Mouse (Mus musculus) urinary bladder, postnatal 36 days (tissue): ENCODE data around the gene Cacna2d3.

Experiments used
- DNase-seq, 2 experiments: peaks; one replicate each; pipeline ENCODE4 v3.0.0; 2022; ENCODE audit warnings: low spot score in 2 of 2, mixed read lengths in 1 of 2

Cacna2d3 gene

DNA sequence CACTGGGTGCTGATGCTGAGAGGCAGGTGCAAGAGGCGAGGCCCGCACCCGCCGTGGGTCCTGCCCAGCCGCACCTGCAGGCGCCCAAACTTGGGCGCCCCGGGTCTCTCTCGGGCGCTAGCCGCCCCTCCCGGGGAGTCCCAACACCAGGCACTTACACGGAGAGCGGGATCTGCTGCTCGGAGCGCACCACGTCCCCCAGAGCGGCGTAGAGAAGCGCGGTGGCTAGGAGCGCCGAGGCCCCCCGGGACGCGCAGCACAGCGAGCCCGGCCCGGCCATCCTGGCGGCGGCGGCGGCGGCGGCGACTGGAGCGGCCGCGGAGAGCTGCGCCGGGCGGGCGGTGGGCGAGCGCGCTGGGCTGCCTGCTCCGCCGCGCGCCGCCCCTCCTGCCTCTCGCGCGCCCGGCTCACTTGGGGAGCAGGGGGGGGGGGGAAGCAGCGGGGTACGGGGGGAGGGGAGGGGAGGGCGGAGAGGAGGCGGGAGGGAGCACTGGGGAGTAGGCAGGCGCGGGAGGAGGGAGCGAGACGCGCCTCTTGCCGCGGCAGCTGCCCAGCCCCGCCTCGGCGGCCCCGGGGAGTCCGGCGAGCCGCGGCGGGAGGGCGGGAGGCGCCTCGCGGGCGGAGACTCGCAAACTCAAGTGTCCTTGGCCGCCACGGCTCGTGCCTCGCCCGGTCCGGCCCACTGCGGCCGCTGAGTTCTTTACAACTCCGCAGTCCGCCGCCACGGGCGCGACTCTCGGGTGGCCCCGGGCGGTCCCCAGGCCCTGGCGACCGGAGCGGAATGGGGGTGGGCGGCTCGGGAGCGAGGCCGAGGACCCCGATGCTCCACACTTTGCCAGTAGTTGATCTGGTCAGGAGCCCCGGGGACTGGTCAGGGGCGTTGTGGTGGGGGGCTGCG lies at the start of gene Cacna2d3:
Gene Cacna2d3 (minus strand): TSS at position 377 of the 898 bp plus-strand sequence.
- DNase-seq = peak; percentile 33 to 54

DNA sequence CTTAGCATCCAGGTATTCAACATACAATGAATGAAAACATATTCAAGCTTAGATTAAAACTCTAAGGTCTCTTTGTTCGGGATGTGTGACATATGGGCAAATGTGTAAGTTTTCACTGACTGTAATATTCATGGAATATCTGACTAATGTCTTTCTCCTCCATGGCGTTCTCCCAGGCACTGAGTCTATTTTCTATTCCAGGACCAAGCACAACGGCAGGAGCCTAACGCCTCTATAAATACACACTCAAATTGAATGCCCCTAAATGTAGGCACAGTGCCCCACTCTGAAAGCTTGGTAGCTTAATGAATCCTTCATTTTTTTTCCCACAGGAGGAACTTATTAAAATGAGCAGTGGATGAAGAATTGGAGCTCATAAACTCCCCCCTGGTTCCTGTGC lies 47.8 kb upstream of the Cacna2d3 start:
- no peak for DNase-seq

GRCm38 (mm10) chr14:29752876-29753275 lies 31.2 kb upstream of the Cacna2d3 start:
- DNase-seq = no peak

GRCm38 (mm10) chr14:29738751-29739150 lies 17.1 kb upstream of the Cacna2d3 start:
- no peak for DNase-seq

DNA sequence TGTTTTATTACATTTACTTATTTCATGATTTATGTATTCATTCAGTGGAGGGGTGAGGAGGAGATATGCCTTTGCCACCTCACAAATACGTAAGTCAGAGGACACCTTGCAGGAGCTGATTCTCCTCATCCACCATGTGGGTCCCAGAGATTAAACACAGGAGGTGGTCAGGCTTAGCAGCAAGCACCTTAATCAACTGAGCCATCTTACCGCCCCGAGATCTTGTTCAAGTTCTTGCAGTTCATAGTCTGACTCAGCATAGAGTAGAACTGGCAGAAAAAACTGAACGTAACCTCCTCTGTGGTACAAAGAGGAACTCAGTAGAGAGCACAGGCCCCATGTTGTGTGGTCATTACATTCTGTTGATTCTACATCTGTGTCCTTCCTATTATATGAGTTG lies 8.6 kb upstream of the Cacna2d3 start:
- no peak for DNase-seq

DNA sequence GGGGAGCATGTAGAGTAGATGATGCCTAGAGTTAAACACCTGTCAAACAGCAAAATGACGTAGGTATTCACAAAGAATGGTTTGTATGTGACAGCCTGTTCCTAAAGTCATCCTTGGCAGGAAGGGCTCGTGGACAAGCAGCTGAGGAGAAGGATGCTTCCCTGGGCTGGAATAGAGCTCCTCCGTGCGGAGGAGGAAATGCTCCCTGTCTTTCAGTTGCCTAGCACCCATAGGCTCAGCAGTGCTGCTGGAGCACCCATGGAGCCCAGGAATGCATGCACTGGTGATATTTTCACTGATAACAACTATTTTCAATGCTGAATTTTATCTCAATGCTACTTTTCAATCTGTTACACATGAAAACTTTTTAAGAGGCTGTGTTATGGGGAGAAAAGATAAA lies 7.3 kb upstream of the Cacna2d3 start:
- DNase-seq = no peak

- DNase-seq = no peak
Observed at GRCm38 (mm10) chr14:29727596-29727995, 5.9 kb upstream of the Cacna2d3 start.

GRCm38 (mm10) chr14:29723267-29723666 lies 1.6 kb upstream of the Cacna2d3 start:
- no peak for DNase-seq

DNA sequence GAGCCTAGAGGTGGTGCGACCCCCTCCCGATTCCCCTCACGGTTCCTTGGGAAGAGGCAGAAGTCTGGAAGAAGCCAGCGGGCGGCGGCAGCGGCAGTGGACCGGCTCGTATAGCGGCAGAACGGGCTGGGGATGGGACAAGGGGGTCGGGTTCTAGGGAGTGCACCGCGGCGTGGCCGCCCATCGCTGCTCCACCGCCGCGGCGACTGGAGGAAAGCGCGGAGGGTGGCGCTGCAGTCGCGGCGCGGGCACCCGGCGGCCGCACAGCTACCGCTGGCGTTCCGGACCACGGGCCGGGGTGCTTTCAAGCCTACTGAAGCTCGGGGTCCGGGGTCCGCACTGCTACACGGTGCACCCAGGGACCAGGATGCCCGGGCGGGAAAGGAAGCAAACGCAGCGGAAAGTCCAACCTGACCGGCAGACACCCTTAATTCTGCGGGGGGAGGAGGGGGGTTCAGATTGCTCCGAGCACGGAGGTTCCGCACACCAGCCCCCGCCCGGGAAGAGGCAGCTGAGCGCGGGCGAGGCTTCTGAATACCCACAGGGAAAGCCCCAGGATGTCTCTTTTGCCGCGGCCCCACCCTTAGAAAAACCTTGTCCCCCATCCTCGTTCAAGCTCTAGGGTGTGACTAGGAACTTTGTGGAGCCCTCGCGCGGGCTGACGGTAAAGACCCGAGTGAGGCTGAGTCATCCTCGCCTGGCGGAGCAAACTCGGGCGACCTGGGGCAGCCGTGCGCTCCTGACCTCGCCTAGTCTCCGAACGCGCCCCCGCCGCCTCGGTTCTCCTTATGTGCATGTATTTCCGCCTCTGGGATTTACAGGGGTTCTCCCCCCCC lies 940 bp upstream of the Cacna2d3 start:
- DNase-seq = no peak

DNA sequence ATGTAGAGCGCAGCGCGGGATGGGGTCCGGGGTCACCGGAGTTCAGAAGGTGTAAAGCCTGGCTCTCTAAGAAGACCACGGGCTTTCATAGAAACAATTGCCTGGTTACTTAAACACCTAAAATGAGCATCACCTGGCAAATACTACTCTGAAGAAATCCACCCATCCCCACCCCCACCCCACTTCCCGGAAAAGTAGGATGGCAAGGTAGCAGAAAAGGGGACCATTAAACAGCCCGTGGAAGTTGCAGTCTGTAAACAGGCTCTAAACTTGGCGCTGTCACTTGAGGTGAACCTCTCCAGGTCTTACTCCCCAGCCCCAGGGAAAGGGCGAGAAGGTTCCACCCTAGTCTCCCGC lies 555 bp downstream of the Cacna2d3 start:
- no peak for DNase-seq

GRCm38 (mm10) chr14:29720334-29720911 lies 1.2 kb downstream of the Cacna2d3 start:
- no peak for DNase-seq

GRCm38 (mm10) chr14:29712621-29713020 lies 9.0 kb downstream of the Cacna2d3 start:
- DNase-seq = no peak

- no peak for DNase-seq
Observed at GRCm38 (mm10) chr14:29707561-29708335, 13.9 kb downstream of the Cacna2d3 start.

GRCm38 (mm10) chr14:29702762-29703161 lies 18.9 kb downstream of the Cacna2d3 start:
- DNase-seq = no peak

GRCm38 (mm10) chr14:29696131-29696530 lies 25.5 kb downstream of the Cacna2d3 start:
- peak in 1 of 2 experiments; percentile 30 for DNase-seq

DNA sequence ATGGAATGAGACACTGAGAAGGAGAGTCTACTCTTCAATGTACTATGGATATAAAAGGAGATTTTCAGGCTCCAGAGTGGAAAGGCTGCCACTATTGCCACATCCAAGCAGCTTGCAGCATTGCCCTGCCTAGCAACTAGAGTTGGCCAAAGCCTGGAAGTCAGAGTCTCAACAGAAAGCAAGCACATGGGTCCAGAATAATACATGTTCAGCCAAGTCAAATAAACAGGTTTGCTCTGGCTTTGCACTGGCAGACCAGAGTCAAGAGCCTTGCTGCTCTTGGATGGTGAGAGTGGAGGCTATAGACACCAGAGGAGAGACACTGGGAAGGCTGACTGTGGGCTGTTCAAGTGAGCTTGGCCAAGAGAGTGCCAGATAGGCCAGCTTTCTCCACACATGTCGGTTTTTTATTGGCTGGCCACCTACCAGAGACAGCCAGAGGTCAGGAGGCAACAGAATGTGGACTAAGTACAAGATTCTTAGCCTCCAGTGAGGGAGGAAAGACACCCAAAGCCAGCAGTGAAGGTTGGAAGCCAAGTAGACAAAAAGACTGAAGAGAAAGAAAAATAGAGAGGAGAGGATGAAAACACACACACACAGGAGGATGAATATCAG lies 49.1 kb downstream of the Cacna2d3 start:
- peak in 1 of 2 experiments; percentile 9 for DNase-seq

GRCm38 (mm10) chr14:29669826-29670225 lies 51.8 kb downstream of the Cacna2d3 start:
- DNase-seq = no peak

DNA sequence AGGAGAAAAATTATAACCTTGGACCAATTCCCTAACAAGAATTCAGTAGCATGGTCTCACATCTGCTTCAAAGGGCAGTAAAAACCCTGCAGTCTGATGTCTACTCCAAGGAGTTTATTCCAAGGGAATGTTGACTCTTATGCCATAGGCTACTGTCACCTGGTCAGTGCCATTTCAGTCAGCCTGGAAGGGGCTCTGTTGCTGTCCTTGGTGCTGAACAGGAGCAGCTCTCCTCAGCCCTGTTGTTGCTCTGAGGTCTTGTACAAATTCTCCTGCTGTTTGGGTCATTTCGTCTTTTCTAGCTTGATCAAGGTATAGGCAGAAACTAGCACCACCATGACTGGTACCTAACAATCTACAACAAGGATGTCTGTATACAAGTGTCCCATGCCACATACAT lies 64.7 kb downstream of the Cacna2d3 start:
- no peak for DNase-seq

DNA sequence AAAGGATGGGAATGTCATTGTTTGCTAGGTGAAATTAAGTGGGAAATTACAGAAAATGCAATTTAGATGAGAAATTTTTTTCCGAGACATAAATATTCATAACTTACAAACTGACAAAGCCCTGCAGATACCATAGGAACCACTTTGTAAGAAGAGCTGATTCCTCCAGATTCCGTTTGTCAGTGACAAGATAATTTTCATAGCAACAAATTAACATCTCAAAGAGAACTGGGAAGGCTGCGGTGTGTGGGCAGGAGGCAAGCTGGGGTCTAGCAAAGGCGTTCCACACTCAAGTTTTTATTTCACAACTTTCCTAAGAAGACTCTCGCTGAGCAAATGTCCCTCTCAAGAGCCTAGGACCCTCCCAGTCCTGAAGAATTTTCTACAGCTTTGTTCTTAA lies 71.1 kb downstream of the Cacna2d3 start:
- DNase-seq = no peak

- no peak for DNase-seq
Observed at GRCm38 (mm10) chr14:29648721-29649120, 72.9 kb downstream of the Cacna2d3 start.

DNA sequence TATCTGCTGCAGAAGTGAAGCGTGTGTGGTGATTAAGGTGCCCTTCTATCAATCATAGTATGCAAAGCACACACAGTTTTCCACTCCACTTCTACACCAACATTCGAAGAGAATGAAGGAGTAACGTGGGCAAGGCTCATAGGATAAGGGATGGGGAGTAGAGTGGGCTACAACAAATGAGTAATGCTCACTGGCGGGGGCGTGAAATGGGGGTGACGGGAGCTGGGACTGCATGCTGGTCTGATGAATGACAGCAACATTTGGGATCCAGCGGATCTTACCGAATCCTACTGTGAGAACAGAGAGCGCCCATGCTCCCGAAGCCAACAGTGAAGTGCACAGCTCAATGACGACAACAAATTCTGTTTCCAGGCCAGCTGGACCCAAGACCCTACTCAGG lies 76.2 kb downstream of the Cacna2d3 start:
- no peak for DNase-seq
